Mouse (Mus musculus) adrenal gland, adult 10 weeks (tissue): ENCODE measurements around the gene Olfr1118. TPM values are rescaled to one million over a fixed set of nuclear protein-coding genes. Genes with fewer than 3 reads are reported as not detected.

Source experiments
- polyA plus RNA-seq: library from polyadenylated mRNA; stranded (reverse); fragments of 350-450 nt; fragmentation: Illumina TruSeq; extraction: RNeasy Lipid Tissue Mini Kit (QIAGEN cat#74804); gene quantifications from one replicate; pipeline ENCODE4 v1.2.3, GENCODE M21; 2014; ENCODE audit warnings: low read depth, low replicate concordance

The Olfr1118 gene
- polyA plus RNA-seq, result not detected

GRCm38 (mm10) chr2:87307281-87307680 is at the start of gene Olfr1118:
TSS of gene Olfr1118 (plus strand) at chr2:87307581.

GRCm38 (mm10) chr2:87267234-87267633 is 40.1 kb upstream of the Olfr1118 start, which contains the start of gene Olfr1116:
TSS of gene Olfr1116 (plus strand) at chr2:87267534.

DNA sequence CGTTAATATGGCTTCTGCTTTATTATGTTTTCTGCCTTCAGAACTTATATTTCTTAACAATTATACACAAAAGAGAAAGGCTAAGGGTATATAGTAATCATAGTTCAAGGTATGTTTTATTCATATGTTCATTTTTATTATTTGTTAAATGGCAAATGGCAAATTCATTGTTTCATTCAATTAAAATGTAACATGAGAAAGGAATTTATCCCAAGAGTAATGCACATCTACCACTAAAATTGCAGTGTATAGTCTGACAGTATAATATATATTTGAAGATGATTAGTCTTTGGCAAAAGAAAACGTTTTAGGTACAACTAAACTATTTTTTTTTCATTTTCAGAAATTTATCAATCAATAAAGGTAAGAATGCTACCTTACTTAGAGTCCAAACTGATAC is 47.1 kb downstream of the Olfr1118 start, which contains the start of gene Olfr1120:
Gene Olfr1120, plus strand, starts transcription at position 301 of the 400 bp plus-strand sequence.

Other genes with a start within 250 kb of the Olfr1118 start
- gene Olfr1107, start 231.8 kb upstream of the Olfr1118 start, polyA plus RNA-seq, result not detected
- not detected for gene Olfr1109, start 211.6 kb upstream of the Olfr1118 start, polyA plus RNA-seq
- gene Olfr259, start 193.0 kb upstream of the Olfr1118 start, polyA plus RNA-seq, result not detected
- gene Olfr1110, start 167.3 kb upstream of the Olfr1118 start, polyA plus RNA-seq, result not detected
- not detected for gene Olfr1111, start 155.0 kb upstream of the Olfr1118 start, polyA plus RNA-seq
- gene Olfr1112, start 119.8 kb upstream of the Olfr1118 start, polyA plus RNA-seq, result not detected
- not detected for gene Olfr1113, start 98.6 kb upstream of the Olfr1118 start, polyA plus RNA-seq
- not detected for gene Olfr1115, start 59.6 kb upstream of the Olfr1118 start, polyA plus RNA-seq
- not detected for gene Olfr1116, start 40.0 kb upstream of the Olfr1118 start, polyA plus RNA-seq
- not detected for gene Olfr1120, start 47.2 kb downstream of the Olfr1118 start, polyA plus RNA-seq
- not detected for gene Olfr1121, start 62.3 kb downstream of the Olfr1118 start, polyA plus RNA-seq
- gene Olfr1122, start 78.3 kb downstream of the Olfr1118 start, polyA plus RNA-seq, result not detected
- not detected for gene Olfr1123, start 109.1 kb downstream of the Olfr1118 start, polyA plus RNA-seq
- gene Olfr1124, start 122.7 kb downstream of the Olfr1118 start, polyA plus RNA-seq, result not detected
- gene Olfr1126, start 146.4 kb downstream of the Olfr1118 start, polyA plus RNA-seq, result not detected
- gene Pramel7, start 189.5 kb downstream of the Olfr1118 start, polyA plus RNA-seq, result not detected
- gene Pramel6, start 199.0 kb downstream of the Olfr1118 start, polyA plus RNA-seq, result not detected
- not detected for gene Olfr153, start 224.2 kb downstream of the Olfr1118 start, polyA plus RNA-seq
- not detected for gene Olfr1128, start 238.0 kb downstream of the Olfr1118 start, polyA plus RNA-seq